Mouse (Mus musculus): Measurements from ENCODE around the gene Tex37.

The Tex37 gene

DNA sequence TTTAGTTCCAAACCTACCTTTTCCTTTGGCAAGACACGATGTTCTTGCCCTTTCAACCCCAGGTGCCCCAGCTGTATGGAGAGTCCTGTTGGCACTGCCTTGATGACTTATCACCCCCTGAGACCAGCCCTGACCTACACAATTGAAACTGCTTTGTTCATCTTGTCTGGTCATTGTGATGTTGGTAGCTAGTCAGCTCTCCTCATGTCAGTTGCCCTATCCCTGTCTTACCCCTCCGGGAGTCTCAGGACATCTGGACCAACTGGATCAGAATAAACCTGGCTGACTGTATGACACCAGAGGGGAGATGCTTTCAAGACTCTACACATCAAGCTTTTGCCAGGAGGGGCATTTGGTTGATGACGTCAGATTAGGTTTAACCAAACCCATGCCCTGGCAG lies at the start of gene Tex37:
Tex37 (minus strand) TSS at position 101 of the 400 bp plus-strand sequence.
- DNase-seq (ENCODE audit: low read depth, low spot score), result no peak

DNA sequence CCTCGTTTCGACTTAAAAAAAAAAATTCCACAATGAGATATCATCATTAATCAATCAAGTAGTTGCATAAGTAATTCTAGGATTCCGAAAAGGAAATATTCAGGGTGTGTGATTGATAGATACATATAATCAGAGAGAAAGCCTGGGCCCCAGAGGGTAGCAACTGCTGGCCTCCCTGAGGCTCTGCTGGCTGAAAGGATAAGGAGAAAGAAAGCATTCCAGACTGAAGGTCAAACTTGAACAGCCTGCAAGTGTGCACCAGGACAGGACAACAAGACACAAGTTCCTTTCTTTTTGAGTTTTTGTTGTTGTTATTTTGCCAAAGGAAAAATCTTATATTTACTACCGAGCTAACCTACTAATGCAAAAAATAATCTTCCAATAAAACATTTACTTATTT lies 49.6 kb upstream of the Tex37 start:
- no peak for DNase-seq (ENCODE audit: low read depth, low spot score)

DNA sequence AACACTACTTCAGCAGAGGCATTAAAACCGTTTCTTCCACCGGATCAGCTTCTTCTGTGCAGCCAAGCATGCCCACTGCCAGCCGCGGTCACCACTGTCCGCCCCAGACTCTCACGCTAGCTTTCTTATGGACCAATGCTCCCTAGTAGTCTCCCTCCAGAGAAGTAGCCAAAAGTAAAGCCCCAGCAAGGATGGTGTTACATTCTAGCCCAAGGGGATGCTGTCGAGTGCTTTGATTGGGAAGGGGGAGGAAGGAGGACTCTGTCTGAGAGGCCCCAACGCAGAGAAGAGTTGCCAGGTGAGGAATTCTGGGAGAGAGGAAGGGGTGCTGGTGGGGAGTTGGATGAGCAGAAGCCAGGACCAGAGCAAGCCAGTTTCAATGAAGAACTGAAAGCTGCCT lies 48.7 kb upstream of the Tex37 start:
- no peak for DNase-seq (ENCODE audit: low read depth, low spot score)

DNA sequence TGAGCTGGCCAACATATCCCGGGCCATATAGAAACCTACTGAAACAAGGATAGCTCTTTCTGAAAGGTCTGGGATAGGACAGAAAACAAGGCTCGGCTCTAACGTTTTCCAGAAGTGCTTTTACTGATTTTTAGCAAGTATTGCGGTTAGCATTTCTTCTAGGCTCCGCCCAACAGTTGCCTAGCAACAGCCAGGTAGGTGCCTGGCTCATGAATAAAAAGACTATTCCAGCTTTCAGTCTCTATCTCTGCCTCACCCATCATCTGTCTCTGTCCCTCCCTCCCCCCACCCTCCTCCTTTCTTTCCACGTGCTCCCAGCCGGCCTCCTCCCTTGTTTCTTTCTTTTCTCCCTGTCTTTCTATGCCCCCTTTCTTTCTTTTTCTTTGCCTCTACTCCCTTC lies 47.0 kb upstream of the Tex37 start:
- no peak for DNase-seq (ENCODE audit: low read depth, low spot score)

DNA sequence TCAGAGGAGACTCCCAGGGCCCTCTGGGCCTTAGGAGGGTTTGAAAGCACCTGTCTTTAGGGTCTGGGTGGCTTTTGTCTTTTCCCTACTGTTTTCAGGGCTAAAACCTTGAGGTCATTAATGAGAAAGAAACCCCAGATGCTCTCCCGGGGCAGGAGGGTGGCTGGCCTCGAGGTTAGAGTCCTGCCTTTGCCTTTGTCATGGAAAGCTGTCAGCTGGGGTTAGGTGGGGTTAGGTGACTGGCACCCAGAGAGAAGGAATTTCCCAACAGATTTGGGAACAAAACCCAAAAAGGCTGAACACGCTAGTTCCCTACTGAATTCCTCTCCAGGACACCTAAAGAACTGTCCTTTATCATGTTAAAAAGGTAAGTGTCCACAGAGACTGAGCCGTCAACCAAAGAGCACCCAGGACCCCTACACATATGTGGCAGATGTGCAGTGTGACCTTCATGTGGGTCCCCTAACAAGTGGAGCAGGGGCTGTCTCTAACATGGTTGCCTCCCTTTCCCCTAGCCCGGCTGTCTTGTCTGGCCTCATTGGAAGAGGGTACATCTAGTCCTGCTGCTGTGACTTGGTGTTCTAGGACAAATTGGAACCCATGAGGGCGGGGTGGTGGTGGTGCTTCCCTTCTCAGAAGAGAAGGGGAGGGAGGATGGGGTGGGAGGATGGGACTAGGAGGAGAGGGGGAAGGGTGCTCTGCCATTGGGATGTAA lies 45.5 kb upstream of the Tex37 start:
- DNase-seq (ENCODE audit: low read depth, low spot score), result no peak

DNA sequence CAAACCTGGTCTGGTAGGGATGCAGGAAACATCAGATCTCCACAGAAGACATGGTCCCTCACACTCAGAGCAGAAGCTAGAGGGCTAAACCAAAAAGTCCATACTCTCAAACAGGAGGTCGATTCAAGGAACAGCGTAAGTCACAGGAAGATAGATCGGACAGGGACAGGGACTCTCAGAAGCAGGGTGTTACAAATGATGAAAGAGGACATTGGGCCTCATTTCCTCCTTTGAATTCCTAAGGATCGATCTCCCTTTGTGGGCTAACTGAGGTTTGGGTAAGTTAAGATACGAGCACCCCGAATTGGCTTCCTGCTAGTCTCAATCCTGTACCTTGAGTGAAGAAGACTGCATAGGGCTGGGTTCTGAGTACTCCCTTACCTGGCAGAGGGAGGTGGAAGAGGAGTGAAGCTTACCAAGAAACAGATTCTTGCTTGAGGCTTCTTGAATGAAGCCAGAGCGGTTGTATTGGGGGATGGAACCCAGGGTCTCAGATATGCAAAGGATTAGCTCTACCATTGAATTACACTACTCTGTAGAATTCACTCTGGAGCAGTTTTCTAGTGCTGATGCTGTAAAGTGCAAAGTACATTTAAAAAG lies 38.7 kb upstream of the Tex37 start:
- DNase-seq (ENCODE audit: low read depth, low spot score), result no peak

DNA sequence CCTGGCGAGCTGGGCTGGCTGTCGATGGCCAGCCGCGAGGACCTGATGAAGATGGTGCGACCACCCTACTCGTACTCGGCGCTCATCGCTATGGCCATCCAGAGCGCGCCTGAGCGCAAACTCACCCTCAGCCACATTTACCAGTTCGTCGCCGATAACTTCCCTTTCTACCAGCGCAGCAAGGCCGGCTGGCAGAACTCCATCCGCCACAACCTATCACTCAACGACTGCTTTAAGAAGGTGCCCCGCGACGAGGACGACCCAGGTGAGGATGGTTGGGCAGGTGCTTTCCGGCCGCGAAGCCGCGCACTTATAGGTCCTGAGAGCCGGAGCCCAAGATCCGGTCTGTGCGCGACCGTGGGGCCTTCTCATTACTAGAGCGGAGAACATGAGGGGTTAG lies 38.2 kb upstream of the Tex37 start:
- no peak for DNase-seq (ENCODE audit: low read depth, low spot score)

DNA sequence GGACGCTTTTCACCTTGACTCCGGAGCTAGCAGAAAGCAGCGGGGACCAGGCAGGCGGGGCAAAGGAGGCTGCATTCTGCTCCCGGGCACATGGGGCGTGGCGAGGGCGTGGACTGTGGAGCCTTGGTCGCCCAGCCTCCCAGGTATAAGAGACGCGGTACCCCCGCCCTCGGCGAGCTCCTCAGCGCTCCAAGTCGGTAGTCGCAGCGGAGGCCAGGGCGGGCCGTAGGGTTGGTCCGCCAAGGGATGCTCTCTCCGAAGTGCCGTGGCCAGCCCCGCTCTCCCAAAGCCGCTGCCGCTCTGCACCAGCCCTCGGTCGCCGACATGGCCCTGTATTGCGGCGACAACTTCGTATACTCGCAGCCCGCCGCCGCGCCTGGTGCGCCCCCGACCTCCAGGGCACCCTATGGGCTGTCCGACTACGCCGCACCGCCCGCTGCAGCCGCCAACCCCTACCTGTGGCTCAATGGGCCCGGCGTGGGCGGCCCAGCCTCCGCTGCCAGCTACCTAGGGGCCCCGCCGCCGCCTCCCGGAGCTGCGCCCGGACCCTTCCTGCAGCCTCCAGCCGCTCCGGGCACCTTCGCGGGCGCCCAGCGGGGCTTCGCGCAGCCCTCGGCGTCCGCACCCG lies 37.7 kb upstream of the Tex37 start, which contains the start of gene Foxi3:
Foxi3 (plus strand) TSS at position 247 of the 628 bp plus-strand sequence.
- peak; percentile 55 for DNase-seq (ENCODE audit: low read depth, low spot score)

DNA sequence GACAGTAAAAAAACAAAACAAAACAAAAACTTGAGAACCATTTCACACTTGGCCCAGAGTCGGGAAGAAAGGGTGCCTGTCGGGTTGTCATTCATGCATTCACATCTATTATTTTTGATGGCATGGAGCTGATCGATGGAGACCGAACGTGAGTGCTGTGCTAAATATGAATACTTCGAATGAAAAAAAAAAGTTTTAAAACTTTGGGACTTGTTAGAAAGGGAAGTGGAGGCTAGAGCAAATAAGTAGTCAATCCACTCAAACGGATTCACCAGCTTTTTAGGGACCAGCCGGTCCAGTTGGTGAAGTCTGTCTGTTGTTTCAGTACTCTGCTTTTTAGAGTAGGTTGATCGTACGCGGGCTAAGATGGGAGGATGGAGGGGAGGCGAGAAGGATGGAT lies 37.1 kb upstream of the Tex37 start:
- no peak for DNase-seq (ENCODE audit: low read depth, low spot score)

DNA sequence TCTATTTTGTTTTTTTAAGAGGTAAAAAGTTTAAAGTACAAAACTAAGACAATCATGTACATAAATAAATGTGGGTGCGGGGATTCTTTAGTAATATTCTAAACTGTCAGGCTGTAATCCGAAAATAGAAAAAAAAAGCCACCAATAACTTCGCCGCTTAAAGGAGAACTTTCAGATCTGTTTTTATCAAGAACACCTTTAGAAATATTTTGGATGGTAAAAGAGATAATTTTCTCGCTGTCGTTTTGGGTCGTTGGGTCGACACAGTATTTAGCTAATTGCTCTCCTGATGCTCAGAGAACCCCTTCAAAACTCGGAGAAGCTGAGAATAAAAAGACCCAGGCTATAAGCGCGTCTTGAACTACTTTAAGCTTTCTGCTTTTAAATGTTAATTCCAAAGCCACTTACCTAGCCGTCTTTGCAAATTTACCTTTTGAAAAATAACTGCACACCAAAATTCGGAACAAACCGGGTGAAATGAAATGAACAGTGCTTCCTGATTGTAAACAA lies 36.6 kb upstream of the Tex37 start:
- no peak for DNase-seq (ENCODE audit: low read depth, low spot score)

DNA sequence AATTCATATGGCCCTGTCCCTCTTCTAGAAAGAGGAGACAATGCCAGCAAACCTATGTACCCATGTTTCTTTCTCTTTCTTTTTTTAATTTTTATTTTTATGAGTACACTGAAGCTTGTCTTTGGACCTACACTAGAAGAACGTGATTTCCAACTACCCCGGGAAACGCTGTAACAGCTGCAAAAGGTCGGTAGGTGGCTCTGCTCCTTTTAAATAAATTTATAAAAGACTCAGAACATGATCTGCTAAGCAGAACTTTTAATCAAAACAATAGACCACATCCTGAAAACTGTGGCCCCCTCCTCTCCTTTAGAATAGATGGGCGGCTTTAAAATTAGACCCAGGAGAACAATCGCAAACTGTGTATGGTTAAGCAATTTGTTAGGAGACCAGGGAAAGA lies 35.3 kb upstream of the Tex37 start:
- no peak for DNase-seq (ENCODE audit: low read depth, low spot score)

DNA sequence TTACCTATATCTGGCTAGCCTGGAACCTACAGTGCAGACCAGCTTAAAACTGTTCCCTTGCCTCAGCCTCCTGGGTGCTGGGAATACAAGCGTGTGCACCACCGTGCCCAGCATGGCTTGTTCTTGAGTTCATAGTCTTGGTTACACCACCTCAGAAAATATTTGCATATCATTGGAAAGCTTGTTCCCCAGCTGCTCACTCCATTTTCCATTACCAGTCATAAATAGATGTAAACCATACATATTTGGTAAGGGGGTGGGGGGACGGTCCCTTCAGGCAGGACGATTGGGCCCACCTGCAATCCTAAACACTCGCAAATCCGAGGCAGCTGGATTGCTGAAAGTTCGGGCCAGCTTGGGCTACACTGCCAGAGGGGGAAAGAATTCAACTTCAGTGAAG lies 34.5 kb upstream of the Tex37 start:
- no peak for DNase-seq (ENCODE audit: low read depth, low spot score)

DNA sequence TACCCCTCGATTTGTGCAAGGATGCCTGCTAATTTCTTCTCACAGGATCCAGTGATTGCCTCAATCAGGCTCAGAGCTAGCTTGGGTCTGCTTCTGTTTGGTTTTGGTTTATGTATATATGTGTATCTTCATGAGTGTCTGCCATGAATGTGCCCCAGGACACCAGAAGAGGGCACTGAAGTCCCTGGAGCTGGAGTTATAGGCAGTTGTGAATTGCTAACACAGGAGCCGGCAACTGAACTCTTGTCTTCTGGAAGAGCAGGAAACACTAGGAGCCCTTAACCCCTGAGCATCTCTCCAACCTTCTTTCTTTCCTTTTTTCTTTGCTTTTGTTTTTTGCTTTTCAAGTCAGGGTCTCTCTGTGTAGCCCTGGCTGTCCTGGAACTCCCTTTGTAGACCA lies 13.1 kb upstream of the Tex37 start:
- no peak for DNase-seq (ENCODE audit: low read depth, low spot score)

DNA sequence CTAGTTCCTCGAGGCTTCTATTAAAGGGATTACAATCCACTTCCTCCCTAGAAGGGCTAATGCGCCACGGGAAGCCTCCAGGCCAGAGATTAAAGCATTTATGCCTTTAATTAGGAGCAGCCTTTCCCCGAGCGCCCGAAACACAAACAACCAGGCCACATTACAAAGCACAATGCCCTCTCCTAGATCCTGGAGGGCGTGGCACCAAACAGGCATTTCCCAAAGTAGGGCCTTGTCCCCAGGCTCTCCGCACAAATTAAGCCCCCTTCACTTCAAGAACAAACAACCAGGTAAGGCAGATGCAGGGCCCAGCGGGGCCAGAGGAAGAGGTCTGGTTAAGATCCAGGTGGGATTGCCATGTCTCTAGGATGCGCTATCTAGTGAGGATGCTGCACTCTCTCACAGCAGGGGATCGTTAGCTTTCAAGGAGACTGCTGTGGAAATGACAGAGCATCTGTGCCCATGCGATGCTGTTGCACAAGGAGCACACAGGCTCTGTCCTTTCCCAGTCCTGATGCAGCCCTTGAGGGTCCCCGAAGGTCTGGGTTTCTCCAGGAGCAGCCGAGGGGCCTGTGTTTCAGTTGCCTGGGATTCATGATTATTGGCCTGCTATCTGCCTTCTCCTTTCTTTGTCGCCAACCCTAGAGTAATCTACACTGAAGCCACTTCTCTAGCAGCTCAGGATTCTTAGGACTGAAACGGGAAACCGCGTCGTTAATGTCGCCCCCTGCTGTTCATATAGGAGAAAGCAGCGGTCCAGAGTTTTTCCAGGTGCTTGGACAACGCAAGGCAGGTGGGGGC lies 2.7 kb upstream of the Tex37 start:
- DNase-seq (ENCODE audit: low read depth, low spot score), result peak; percentile 76

DNA sequence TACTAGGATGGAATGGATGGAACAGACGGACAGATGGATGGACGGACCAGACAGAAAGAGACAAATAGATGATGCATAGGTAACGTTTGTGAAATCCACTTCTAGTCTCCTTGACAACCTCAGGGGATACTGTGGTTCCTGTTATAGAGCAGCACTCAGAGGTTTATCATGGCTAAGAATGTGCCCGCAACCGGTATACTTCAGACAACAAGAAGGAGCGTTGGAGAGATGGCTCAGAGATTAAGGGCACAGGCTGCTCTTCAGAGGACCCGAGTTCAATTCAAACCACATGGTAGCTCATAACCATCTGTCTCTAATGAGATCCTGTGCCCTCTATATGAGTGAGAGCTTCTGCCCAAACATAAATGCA lies 6.3 kb downstream of the Tex37 start:
- no peak for DNase-seq (ENCODE audit: low read depth, low spot score)

DNA sequence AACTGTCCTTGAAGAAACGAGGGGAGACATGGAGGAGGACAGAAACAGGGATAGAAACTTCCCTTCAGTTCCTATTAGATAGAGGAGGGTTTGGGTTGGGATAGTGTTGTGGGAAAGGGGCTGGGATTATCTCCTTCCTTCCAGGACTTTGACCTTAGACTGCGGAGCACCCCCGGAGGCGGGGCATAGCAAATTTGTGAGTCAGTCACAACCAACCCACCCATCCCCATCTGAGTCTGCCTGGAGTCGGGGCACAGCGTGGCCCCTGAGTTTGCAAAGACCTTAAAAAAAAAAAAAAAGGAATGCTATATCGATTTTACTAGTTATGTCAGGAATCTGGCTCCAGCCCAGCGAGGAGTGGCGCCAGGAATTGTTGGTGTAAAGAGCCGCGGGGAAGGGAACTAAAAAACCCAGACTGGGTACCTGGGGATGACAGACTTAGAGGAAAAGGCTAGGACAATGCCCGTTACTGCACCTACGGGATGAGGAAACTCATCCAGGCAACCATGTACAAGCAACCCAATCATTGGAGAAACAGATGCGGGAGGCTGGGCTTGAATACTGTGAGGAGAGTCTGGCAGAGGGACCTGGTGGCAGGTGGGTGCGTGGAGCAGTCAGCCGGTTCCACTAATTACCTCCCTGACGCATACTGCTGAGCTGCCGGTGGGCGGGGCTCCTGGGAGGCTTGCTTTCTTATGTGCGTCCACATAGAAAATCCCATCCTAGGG lies 6.9 kb downstream of the Tex37 start:
- DNase-seq (ENCODE audit: low read depth, low spot score), result peak; percentile 21

DNA sequence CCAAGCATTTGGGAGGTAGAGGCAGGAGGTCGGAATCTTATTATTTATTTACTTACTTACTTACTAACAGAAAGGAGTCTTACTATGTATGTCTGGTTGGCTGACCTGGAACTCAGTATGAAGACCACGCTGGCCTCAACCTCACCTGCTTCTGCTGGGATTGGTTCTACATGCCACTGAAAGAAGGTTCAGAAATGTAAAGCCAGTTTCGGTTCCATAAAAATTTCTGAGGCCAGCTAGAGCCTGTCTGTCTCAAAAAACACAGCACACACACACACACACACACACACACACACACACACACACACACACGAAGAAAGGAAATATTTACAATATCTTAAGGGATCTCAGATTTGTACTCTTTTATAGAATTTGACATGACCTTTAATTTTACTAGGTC lies 8.4 kb downstream of the Tex37 start:
- no peak for DNase-seq (ENCODE audit: low read depth, low spot score)

DNA sequence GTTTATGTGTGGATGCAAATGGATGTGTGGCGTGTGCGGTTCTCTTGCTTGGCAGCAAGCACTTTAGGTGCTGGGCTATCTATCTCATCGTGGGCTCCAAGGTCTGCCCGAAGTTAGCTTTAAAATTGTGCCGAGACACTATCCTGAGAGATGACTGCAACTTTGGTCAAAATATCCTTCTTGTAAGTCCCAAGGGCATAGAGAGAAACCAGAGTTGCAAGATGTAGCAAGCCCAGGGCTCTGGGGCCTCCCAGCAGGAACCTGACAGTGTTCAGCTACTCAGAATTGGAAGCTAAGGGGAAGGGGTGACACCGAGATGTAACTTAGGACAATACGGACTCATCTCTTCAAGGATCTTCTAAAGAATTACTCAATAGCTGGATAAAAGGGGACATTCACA lies 9.2 kb downstream of the Tex37 start:
- no peak for DNase-seq (ENCODE audit: low read depth, low spot score)

DNA sequence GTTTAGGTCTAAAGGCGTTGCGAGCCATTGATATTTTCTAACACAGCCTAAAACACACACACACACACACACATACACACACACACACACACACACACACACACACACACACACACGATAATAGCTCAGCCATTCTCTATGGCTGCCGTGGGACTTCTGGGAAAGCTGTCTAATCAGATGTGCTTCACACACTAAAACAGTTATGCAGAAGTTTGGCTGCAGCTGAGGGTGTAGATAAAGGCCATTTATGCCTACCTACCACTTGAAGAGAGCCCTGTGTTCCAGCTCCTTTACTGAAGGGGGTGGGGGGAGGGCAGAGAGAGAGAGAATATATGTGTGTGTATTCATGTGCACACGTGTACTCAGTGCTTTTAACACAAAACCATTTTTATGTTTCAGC lies 15.0 kb downstream of the Tex37 start:
- no peak for DNase-seq (ENCODE audit: low read depth, low spot score)

DNA sequence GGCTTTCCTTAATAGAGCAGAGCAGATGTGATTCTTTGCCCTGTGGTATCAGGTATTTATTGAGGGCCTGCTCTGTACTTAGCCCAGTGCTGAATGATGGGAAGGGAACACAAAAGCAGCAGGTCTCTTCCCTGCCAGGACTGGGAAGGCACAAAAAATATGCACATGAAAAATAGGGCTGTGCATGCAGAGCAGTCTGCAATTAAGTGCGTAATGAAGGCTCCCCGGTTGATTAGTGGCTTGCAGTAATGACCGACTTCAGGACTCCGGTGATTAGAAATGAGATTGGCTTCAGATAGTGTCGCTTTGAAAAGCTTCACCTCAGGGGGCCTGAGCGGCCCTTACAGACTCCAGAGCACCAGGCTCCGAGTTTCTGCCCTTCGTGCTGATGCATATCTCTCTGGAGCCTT lies 19.1 kb downstream of the Tex37 start:
- no peak for DNase-seq (ENCODE audit: low read depth, low spot score)

DNA sequence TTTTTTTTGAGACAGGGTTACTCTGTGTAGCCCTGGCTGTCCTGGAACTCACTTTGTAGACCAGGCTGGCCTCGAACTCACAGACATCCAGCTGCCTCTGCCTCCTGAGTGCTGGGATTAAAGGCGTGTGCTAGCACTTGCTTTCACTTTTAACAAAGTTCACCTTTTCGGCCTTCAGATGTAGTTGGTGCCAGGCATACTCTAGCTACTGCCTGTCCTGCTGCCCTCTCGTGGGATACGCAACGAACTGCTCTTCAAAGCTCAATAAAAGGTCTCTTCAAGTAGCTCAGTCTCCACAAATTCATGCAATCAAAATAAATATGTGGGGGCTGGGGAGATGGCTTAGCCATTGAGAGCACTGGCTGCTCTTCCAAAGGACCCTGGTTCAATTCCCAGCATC lies 20.6 kb downstream of the Tex37 start:
- DNase-seq (ENCODE audit: low read depth, low spot score), result no peak

DNA sequence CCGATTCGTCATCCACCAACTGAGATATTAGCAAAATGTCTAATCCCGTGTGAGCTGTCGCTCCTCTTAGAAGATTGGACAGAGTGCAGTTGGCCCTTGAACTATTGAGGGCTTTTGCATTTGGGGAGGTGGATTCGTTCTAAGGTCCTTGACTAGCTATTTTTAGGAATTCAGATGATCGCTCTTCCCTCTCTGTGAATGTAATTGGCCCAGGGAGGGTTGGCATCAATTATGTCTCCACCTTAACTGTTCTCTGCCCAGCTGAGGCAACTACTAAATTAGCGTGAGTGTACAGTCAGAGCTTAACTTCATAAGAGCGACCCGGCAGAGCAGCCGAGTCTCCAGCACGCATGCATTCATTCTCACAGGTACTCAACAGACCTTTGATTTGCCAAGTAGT lies 30.7 kb downstream of the Tex37 start:
- DNase-seq (ENCODE audit: low read depth, low spot score), result no peak

Measured in forelimb bud, embryonic 11.5 days (tissue).